Mouse (Mus musculus): Measurements from ENCODE around the gene Crtc2. TPM values are rescaled to one million over a fixed set of nuclear protein-coding genes. Genes with fewer than 3 reads are reported as not detected.
"Not testable (repeated sequence)": the region's sequence is repeated elsewhere in the genome, so short reads cannot be mapped to it uniquely, and the experiment has no call there.

Crtc2 gene
- polyA plus RNA-seq, 1 experiment from 2014 or later, result 14.6 TPM

- ATAC-seq (ENCODE audit: insufficient number of reproducible peaks, low FRiP score), result no peak
- H3K27ac ChIP-seq (ENCODE audit: poor library complexity, severe bottlenecking), result no peak overlapping the region
- H3K4me3 ChIP-seq, result no peak overlapping the region
- peaks cover 26% of the 10 kb centered on the region for H3K4me1 ChIP-seq (replicated peaks)
- H3K4me2 ChIP-seq, result no peak overlapping the region
- 65% methylated on average over 2 of the region's 2 CpGs for WGBS
- H3K9ac ChIP-seq, result no peak overlapping the region
- H3K36me3 ChIP-seq, result peaks cover 4% of the 10 kb centered on the region
- no peaks in the 10 kb centered on the region for H3K9me3 ChIP-seq (replicated peaks)
- no peaks in the 10 kb centered on the region for H3K27me3 ChIP-seq (replicated peaks)
These were observed 8.6 kb upstream of the Crtc2 start for GRCm38 (mm10) chr3:90245406-90245805.

DNA sequence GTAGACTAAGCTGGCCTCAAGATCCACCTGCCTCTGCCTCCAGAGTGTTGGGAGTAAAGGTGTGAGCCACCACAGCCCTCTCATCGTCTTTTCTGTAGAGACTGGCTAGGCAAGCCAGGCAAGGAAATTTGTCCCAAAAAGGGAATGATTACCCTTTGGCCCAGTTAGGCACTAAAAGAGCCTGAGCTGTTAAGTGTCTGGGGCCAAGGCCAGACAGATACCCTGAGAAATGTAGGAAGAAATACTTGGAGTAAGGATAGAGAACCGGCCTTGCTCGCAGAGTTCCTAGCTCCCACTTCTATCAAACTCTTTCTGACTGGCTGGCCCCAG lies 6.4 kb upstream of the Crtc2 start:
- peak overlapping the region; percentile 83 for H3K9ac ChIP-seq
- peaks cover 33% of the 10 kb centered on the region for H3K4me1 ChIP-seq (replicated peaks)
- WGBS, result 2% methylated on average over 3 of the region's 3 CpGs
- ATAC-seq (ENCODE audit: insufficient number of reproducible peaks, low FRiP score), result no peak
- H3K27me3 ChIP-seq (replicated peaks), result no peaks in the 10 kb centered on the region
- peak overlapping the region; percentile 83 for H3K4me2 ChIP-seq
- peak overlapping the region; percentile 68 for H3K4me3 ChIP-seq
- H3K9me3 ChIP-seq (replicated peaks), result no peaks in the 10 kb centered on the region
- H3K27ac ChIP-seq (ENCODE audit: poor library complexity, severe bottlenecking), result peak overlapping the region; percentile 94
- peaks cover 19% of the 10 kb centered on the region for H3K36me3 ChIP-seq

- peak; percentile 94 for ATAC-seq (ENCODE audit: insufficient number of reproducible peaks, low FRiP score)
- peak within 1 kb of the TSS; percentile 68 for H3K4me3 ChIP-seq
- H3K4me1 ChIP-seq (replicated peaks), result peaks cover 28% of the 10 kb centered on the region
- H3K9ac ChIP-seq, result peak within 1 kb of the TSS; percentile 83
- peaks cover 19% of the 10 kb centered on the region for H3K36me3 ChIP-seq
- H3K9me3 ChIP-seq (replicated peaks), result no peaks in the 10 kb centered on the region
- WGBS, result under 1% methylated on average over 44 of the region's 44 CpGs
- peak within 1 kb of the TSS; percentile 83 for H3K4me2 ChIP-seq
- H3K27ac ChIP-seq (ENCODE audit: poor library complexity, severe bottlenecking), result peak within 1 kb of the TSS; percentile 94
- H3K27me3 ChIP-seq (replicated peaks), result no peaks in the 10 kb centered on the region
These were observed 5.8 kb upstream of the Crtc2 start, which contains the start of gene Slc39a1 for GRCm38 (mm10) chr3:90247960-90248745. Slc39a1 (plus strand) TSS chr3:90248172.

DNA sequence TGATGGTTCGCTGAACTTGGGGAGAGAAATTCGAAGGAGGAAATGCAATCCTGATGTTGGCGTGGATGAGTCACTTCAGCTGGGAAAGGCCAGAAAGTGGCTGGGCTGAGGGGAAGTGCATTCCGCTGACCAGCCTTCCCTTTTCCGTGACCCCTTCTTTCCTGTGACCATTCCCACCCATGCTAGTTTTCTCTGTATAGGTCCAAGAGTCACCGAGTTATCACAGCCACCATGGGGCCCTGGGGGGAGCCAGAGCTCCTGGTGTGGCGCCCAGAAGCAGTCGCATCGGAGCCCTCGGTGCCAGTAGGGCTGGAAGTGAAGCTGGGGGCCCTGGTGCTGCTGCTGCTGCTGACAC lies 5.2 kb upstream of the Crtc2 start:
- Histone ChIP-seq H3K36me3 (peaks cover 19% of the 10 kb centered on the region), H3K4me2 (peak overlapping the region; percentile 83), H3K27me3 (replicated peaks) (no peaks in the 10 kb centered on the region), H3K4me1 (replicated peaks) (peaks cover 25% of the 10 kb centered on the region), H3K27ac (ENCODE audit: poor library complexity, severe bottlenecking) (peak overlapping the region; percentile 94), H3K4me3 (peak overlapping the region; percentile 68), H3K9ac (peak overlapping the region; percentile 83), H3K9me3 (replicated peaks) (no peaks in the 10 kb centered on the region)
- peak; percentile 29; the same call in 1 of the 2 replicates for ATAC-seq (ENCODE audit: insufficient number of reproducible peaks, low FRiP score)
- WGBS, result under 1% methylated on average over 10 of the region's 10 CpGs

- H3K27ac ChIP-seq (ENCODE audit: poor library complexity, severe bottlenecking), result no peak overlapping the region
- no peak for ATAC-seq (ENCODE audit: insufficient number of reproducible peaks, low FRiP score)
- WGBS, result 78% methylated on average over 6 of the region's 6 CpGs
- peaks cover 19% of the 10 kb centered on the region for H3K36me3 ChIP-seq
- peaks cover 28% of the 10 kb centered on the region for H3K4me1 ChIP-seq (replicated peaks)
- no peak overlapping the region for H3K9ac ChIP-seq
- no peaks in the 10 kb centered on the region for H3K9me3 ChIP-seq (replicated peaks)
- no peaks in the 10 kb centered on the region for H3K27me3 ChIP-seq (replicated peaks)
- H3K4me3 ChIP-seq, result no peak overlapping the region
- no peak overlapping the region for H3K4me2 ChIP-seq
These were observed 3.2 kb upstream of the Crtc2 start for GRCm38 (mm10) chr3:90250791-90251190.

DNA sequence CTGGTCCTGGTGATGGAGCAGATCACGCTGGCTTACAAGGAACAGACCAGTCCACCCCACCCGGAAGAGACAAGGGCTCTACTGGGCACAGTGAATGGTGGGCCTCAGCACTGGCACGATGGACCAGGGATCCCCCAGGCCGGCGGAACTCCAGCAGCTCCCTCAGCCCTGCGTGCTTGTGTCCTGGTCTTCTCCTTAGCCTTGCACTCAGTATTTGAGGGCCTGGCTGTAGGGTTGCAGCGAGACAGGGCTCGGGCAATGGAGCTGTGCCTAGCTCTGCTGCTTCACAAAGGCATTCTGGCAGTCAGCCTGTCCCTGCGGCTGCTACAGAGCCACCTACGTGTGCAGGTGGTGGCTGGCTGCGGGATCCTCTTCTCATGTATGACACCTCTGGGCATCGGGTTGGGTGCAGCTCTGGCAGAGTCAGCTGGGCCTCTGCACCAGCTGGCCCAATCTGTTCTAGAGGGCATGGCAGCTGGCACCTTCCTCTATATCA lies 2.2 kb upstream of the Crtc2 start:
- H3K27ac ChIP-seq (ENCODE audit: poor library complexity, severe bottlenecking); ATAC-seq (ENCODE audit: insufficient number of reproducible peaks, low FRiP score); H3K4me3 ChIP-seq; H3K4me2 ChIP-seq; H3K9ac ChIP-seq; H3K27me3 ChIP-seq (replicated peaks); H3K9me3 ChIP-seq (replicated peaks): not testable (repeated sequence)
- H3K4me1 ChIP-seq (replicated peaks), result peaks cover 28% of the 10 kb centered on the region
- peaks cover 20% of the 10 kb centered on the region for H3K36me3 ChIP-seq
- WGBS, result 89% methylated on average over 9 of the region's 12 CpGs

- H3K27me3 ChIP-seq (replicated peaks); H3K27ac ChIP-seq (ENCODE audit: poor library complexity, severe bottlenecking); H3K4me3 ChIP-seq; H3K9ac ChIP-seq; H3K4me2 ChIP-seq; H3K9me3 ChIP-seq (replicated peaks); ATAC-seq (ENCODE audit: insufficient number of reproducible peaks, low FRiP score): not testable (repeated sequence)
- H3K4me1 ChIP-seq (replicated peaks), result peaks cover 26% of the 10 kb centered on the region
- 77% methylated on average over 2 of the region's 2 CpGs for WGBS
- peaks cover 29% of the 10 kb centered on the region for H3K36me3 ChIP-seq
These were observed 1.3 kb upstream of the Crtc2 start for GRCm38 (mm10) chr3:90252659-90253058.

GRCm38 (mm10) chr3:90253174-90253573 lies 789 bp upstream of the Crtc2 start:
- WGBS, result 62% methylated on average over 1 of the region's 1 CpGs
- H3K27ac ChIP-seq (ENCODE audit: poor library complexity, severe bottlenecking); H3K27me3 ChIP-seq (replicated peaks); H3K9me3 ChIP-seq (replicated peaks); ATAC-seq (ENCODE audit: insufficient number of reproducible peaks, low FRiP score); H3K4me3 ChIP-seq: not testable (repeated sequence)
- H3K36me3 ChIP-seq, result peaks cover 34% of the 10 kb centered on the region
- H3K4me1 ChIP-seq (replicated peaks), result peaks cover 25% of the 10 kb centered on the region
- H3K4me2 ChIP-seq, result peak overlapping the region; percentile 85; the same call in 1 of the 2 replicates
- 0 out of 2 replicates have a peak overlapping the region, but pooled peaks have one; percentile 60 for H3K9ac ChIP-seq

- peak overlapping the region; percentile 86 for H3K9ac ChIP-seq
- peak overlapping the region; percentile 91 for H3K27ac ChIP-seq (ENCODE audit: poor library complexity, severe bottlenecking)
- 1% methylated on average over 41 of the region's 41 CpGs for WGBS
- H3K9me3 ChIP-seq (replicated peaks), result no peaks in the 10 kb centered on the region
- peak overlapping the region; percentile 87 for H3K4me3 ChIP-seq
- peaks cover 16% of the 10 kb centered on the region for H3K4me1 ChIP-seq (replicated peaks)
- peak; percentile 82 for ATAC-seq (ENCODE audit: insufficient number of reproducible peaks, low FRiP score)
- no peaks in the 10 kb centered on the region for H3K27me3 ChIP-seq (replicated peaks)
- H3K36me3 ChIP-seq, result peaks cover 48% of the 10 kb centered on the region
- peak overlapping the region; percentile 85 for H3K4me2 ChIP-seq
These were observed 643 bp downstream of the Crtc2 start for GRCm38 (mm10) chr3:90254419-90255193.

- Histone ChIP-seq H3K27ac (ENCODE audit: poor library complexity, severe bottlenecking) (no peak overlapping the region), H3K4me2 (peak overlapping the region; percentile 85), H3K4me1 (replicated peaks) (peaks cover 15% of the 10 kb centered on the region), H3K27me3 (replicated peaks) (no peaks in the 10 kb centered on the region), H3K4me3 (peak overlapping the region; percentile 87), H3K36me3 (peaks cover 51% of the 10 kb centered on the region), H3K9me3 (replicated peaks) (no peaks in the 10 kb centered on the region), H3K9ac (peak overlapping the region; percentile 86)
- 30% methylated on average over 2 of the region's 2 CpGs for WGBS
- no peak for ATAC-seq (ENCODE audit: insufficient number of reproducible peaks, low FRiP score)
These were observed 1.2 kb downstream of the Crtc2 start for GRCm38 (mm10) chr3:90255194-90255565.

GRCm38 (mm10) chr3:90255784-90256353 lies 1.9 kb downstream of the Crtc2 start:
- Histone ChIP-seq H3K36me3 (peaks cover 52% of the 10 kb centered on the region), H3K4me1 (replicated peaks) (peaks cover 10% of the 10 kb centered on the region), H3K9me3 (replicated peaks) (no peaks in the 10 kb centered on the region), H3K4me2 (no peak overlapping the region), H3K4me3 (no peak overlapping the region), H3K27ac (ENCODE audit: poor library complexity, severe bottlenecking) (no peak overlapping the region), H3K9ac (no peak overlapping the region), H3K27me3 (replicated peaks) (no peaks in the 10 kb centered on the region)
- 89% methylated on average over 14 of the region's 14 CpGs for WGBS
- no peak for ATAC-seq (ENCODE audit: insufficient number of reproducible peaks, low FRiP score)
